Mouse (Mus musculus) frontal cortex, postnatal 10 days (tissue): ENCODE measurements around the gene Entpd3.

Experiments
- DNase-seq, 2 experiments: peaks; one replicate each; pipeline ENCODE4 v3.0.0; 2022; ENCODE audit warnings: low spot score in 2 of 2, mixed read lengths in 1 of 2

Entpd3 gene

GRCm38 (mm10) chr9:120539662-120540251, at the start of gene Entpd3:
Gene Entpd3, plus strand, starts transcription at chr9:120539818.
- DNase-seq: peak in 1 of 2 experiments; percentile 18

GRCm38 (mm10) chr9:120491509-120491908, 48.1 kb upstream of the Entpd3 start:
- no peak for DNase-seq

GRCm38 (mm10) chr9:120492010-120492399, 47.6 kb upstream of the Entpd3 start, which contains the start of gene Eif1b:
Gene Eif1b, plus strand, starts transcription at chr9:120492232.
- no peak for DNase-seq

GRCm38 (mm10) chr9:120492400-120493351, 46.9 kb upstream of the Entpd3 start:
- DNase-seq: peak; percentile 68 to 80

- no peak for DNase-seq
These were observed 45.8 kb upstream of the Entpd3 start for GRCm38 (mm10) chr9:120493781-120494180.

GRCm38 (mm10) chr9:120496691-120497090, 42.9 kb upstream of the Entpd3 start:
- peak in 1 of 2 experiments; percentile 57 for DNase-seq

GRCm38 (mm10) chr9:120497983-120498382, 41.6 kb upstream of the Entpd3 start:
- DNase-seq: no peak

GRCm38 (mm10) chr9:120501191-120501902, 38.3 kb upstream of the Entpd3 start:
- no peak for DNase-seq

GRCm38 (mm10) chr9:120502013-120502412, 37.6 kb upstream of the Entpd3 start:
- DNase-seq: peak in 1 of 2 experiments; percentile 58

- no peak for DNase-seq
These were observed 35.2 kb upstream of the Entpd3 start for GRCm38 (mm10) chr9:120504423-120504822.

- no peak for DNase-seq
These were observed 27.8 kb upstream of the Entpd3 start for GRCm38 (mm10) chr9:120511781-120512180.

- DNase-seq: no peak
These were observed 22.9 kb upstream of the Entpd3 start for GRCm38 (mm10) chr9:120516720-120517119.

- no peak for DNase-seq
These were observed 20.7 kb upstream of the Entpd3 start for GRCm38 (mm10) chr9:120518946-120519345.

- no peak for DNase-seq
These were observed 20.0 kb upstream of the Entpd3 start for GRCm38 (mm10) chr9:120519469-120520125.

GRCm38 (mm10) chr9:120521161-120521560, 18.5 kb upstream of the Entpd3 start:
- no peak for DNase-seq

GRCm38 (mm10) chr9:120527270-120527669, 12.3 kb upstream of the Entpd3 start:
- DNase-seq: no peak

- DNase-seq: no peak
These were observed 11.7 kb upstream of the Entpd3 start for GRCm38 (mm10) chr9:120527919-120528318.

- DNase-seq: no peak
These were observed 10.7 kb upstream of the Entpd3 start for GRCm38 (mm10) chr9:120528815-120529510.

GRCm38 (mm10) chr9:120530471-120530870, 9.1 kb upstream of the Entpd3 start:
- DNase-seq: no peak

- no peak for DNase-seq
These were observed 7.6 kb upstream of the Entpd3 start for GRCm38 (mm10) chr9:120532062-120532461.

GRCm38 (mm10) chr9:120532691-120533090, 6.9 kb upstream of the Entpd3 start:
- DNase-seq: no peak
